Mouse (Mus musculus): ENCODE results near the gene Hoxb5.
A peak's percentile ranks its signal among the peaks of the same experiment; 100 is the strongest.

Hoxb5 gene

DNA sequence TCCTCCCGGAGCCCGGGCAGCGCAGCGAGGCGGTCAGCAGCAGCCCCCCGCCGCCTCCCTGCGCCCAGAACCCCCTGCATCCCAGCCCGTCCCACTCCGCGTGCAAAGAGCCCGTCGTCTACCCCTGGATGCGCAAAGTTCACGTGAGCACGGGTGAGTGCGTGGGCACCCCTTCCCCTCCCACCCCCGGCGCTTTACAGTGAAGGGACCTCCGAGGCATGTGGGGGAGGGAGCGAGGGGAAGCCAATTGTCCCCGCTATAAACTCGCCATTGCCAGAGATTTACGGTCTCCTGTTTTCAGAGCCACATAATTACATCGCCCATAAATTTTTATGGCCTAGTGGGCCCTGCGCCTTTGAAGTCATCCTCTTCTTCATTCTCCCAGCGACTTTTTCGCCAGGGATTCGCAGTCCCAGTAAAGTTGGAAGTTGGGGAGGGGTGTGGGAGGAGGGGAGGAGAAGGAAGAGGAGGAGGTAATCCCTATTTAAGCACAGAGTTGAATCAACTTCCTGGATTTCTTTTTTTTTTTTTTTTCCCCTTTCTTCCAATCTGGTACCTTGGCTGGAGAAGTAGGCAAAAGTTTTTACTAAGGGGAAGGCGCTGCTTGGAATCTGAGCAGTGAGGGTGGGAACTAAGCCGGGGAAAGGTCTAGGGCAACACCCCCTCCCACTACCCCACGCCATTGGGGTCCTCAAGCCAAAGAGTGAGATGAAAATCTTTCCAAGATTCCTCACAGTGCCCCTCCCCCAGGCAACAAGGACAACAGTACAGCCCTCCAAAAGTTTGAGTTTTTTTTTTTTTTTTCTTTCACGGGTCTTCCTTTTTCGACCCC, 16.2 kb downstream of the Hoxb5 start:
- DNase-seq (ENCODE audit: low spot score) = no peak

GRCm38 (mm10) chr11:96319910-96320309, 16.8 kb downstream of the Hoxb5 start:
- peak; percentile 45 for DNase-seq (ENCODE audit: low spot score)

- no peak for DNase-seq (ENCODE audit: low spot score)
These were observed 17.6 kb downstream of the Hoxb5 start for GRCm38 (mm10) chr11:96320688-96321087.

GRCm38 (mm10) chr11:96321846-96322245, 18.7 kb downstream of the Hoxb5 start:
- no peak for DNase-seq (ENCODE audit: low spot score)

- no peak for DNase-seq (ENCODE audit: low spot score)
These were observed 19.6 kb downstream of the Hoxb5 start for GRCm38 (mm10) chr11:96322738-96323137.

DNA sequence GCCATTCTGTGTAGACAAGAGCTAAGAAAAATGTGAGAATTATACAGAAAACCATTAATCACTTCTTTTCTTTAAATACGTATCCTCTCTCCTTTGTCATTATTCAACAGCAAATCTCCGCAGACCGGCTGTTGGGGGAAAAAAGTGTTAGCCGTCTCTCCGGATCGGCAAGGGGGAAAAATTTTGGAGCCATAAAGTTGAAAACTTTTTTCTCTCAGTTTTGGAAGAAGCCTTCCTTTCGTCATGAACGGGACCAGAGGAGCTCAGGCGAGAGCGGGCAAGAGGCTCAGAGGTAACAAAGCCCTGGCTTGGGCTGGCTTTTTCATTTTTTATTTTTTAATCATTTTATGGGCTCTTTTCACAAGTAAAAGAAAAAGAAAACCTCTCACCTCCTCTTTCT, 20.0 kb downstream of the Hoxb5 start, which contains the start of gene Hoxb3:
Hoxb3 (plus strand) TSS at position 173 of the 400 bp plus-strand sequence.
- DNase-seq (ENCODE audit: low spot score) = no peak

DNA sequence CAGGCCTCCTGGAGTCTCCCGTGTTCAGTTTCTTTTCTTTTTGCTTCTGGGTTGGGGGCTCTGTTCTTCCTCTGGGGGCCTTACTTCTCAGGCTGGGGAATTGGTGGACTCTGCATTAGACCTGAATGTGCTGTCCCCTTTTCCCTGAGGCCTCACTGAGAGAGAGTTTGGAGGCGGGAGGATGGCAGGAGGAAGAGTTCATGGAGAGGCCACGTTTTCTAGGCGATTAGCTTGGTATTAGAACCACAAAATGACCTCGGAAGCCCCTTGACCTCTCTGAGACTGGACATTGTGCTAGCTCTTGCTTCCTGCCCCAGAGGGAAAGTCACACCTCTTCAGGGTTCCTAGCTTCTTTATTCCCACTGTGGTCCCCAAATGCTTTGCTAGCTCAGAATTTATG, 21.0 kb downstream of the Hoxb5 start:
- DNase-seq (ENCODE audit: low spot score) = no peak

DNA sequence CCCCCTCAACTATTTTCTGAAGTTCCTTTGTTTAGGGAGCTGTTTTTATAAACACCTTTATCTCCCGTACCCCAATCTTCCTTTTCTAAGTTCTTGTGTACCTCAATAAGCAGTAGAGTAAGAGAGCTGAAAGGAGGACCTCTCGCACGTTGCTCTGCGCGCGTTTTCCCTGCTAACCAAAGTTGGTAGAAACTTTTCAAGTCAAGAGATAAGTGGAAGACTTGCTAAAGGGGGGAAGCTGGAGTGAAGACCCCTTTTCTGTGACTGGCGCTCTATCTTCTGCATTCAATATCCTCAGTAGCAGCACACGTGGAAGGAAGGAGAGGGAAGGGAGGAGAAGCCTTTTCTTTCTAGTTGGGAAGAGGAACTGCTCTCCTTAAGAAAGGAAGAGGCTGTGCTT, 21.8 kb downstream of the Hoxb5 start:
- no peak for DNase-seq (ENCODE audit: low spot score)

GRCm38 (mm10) chr11:96325747-96326212, 22.6 kb downstream of the Hoxb5 start:
- no peak for DNase-seq (ENCODE audit: low spot score)

- DNase-seq (ENCODE audit: low spot score) = no peak
These were observed 23.6 kb downstream of the Hoxb5 start for GRCm38 (mm10) chr11:96326705-96327104.

DNA sequence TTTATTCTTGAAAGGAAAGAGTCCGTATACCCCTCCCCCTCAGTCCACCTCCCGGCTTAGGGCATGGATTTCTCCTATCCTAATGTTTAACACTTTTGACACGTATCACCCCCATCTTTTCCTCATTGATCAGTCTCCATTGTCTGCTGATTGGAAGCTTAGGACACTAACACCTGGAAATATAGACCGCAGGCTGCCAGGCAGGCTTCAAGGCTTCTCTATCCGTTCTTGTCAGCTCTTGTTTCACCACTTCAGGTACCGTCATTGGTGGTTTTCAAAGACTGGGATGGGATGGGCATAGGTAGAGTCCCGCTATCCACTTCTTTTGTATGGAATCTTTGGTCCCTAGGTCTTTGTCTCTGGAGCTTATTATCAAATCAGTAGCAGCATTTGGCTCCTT, 24.0 kb downstream of the Hoxb5 start:
- DNase-seq (ENCODE audit: low spot score) = no peak

- DNase-seq (ENCODE audit: low spot score) = no peak
These were observed 24.6 kb downstream of the Hoxb5 start for GRCm38 (mm10) chr11:96327750-96328149.

- DNase-seq (ENCODE audit: low spot score) = no peak
These were observed 25.5 kb downstream of the Hoxb5 start for GRCm38 (mm10) chr11:96328605-96329004.

GRCm38 (mm10) chr11:96332105-96332504, 29.0 kb downstream of the Hoxb5 start:
- no peak for DNase-seq (ENCODE audit: low spot score)

DNA sequence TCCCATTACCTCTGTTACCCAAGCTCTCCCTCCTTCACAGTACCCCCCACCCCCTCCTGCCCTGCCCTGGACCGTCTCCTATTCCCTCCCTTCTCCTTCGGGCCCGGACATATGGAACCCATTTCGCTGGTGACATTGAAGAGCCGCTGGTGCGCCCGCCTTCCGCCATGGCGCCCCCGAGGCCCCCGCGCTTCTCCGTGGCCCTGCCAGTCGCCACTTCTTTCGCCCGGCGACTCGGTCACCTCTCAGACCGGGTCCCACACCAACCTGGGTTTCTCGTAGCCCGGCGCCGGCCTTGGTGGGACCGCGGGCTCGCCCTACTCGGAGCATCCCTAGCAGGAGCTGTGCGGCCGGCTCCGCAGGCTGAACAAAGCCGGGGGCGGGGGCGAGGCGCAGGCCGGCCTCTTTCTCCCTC, 29.5 kb downstream of the Hoxb5 start:
- DNase-seq (ENCODE audit: low spot score) = no peak

- DNase-seq (ENCODE audit: low spot score) = no peak
These were observed 30.3 kb downstream of the Hoxb5 start for GRCm38 (mm10) chr11:96333241-96334001.

DNA sequence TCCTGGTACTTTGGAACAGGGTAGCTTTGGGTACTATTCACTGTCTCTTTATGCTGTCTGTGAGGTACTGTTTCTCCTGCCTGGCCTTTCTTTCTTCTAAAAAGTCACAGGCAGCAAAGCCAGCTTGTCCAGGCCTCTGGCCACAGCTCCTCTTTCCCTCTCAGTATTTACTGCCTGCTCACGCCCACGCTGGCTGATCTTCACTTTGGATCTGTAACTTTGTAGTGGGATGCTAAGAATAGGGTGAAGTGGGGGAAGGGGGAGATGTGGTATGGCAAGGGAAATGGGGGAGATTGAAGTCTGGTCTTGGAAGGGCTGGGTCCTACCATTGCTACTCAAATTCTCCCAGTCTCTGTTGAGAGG, 30.8 kb downstream of the Hoxb5 start:
- DNase-seq (ENCODE audit: low spot score) = no peak

- no peak for DNase-seq (ENCODE audit: low spot score)
These were observed 31.9 kb downstream of the Hoxb5 start for GRCm38 (mm10) chr11:96334998-96335397.

DNA sequence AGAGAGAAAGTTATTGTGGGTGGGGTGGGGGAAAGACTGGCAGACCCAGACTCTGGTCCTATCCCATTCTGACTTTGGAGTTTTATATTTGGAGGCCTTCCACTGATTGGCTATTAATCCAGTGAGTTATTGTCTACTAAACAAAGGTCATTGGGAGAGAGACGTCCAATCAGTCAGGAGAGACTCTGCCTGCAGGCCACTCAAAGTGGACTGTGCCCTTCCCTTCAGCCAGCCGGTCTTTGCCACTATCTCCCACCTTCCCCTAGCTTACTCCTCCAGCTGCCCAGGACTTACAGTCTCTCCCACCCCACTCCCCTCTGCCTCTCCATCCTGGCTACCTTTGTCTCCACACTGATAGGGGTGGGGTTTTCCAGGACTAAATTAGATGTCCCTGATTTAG, 33.5 kb downstream of the Hoxb5 start:
- no peak for DNase-seq (ENCODE audit: low spot score)

- no peak for DNase-seq (ENCODE audit: low spot score)
These were observed 33.9 kb downstream of the Hoxb5 start for GRCm38 (mm10) chr11:96337026-96337425.

DNA sequence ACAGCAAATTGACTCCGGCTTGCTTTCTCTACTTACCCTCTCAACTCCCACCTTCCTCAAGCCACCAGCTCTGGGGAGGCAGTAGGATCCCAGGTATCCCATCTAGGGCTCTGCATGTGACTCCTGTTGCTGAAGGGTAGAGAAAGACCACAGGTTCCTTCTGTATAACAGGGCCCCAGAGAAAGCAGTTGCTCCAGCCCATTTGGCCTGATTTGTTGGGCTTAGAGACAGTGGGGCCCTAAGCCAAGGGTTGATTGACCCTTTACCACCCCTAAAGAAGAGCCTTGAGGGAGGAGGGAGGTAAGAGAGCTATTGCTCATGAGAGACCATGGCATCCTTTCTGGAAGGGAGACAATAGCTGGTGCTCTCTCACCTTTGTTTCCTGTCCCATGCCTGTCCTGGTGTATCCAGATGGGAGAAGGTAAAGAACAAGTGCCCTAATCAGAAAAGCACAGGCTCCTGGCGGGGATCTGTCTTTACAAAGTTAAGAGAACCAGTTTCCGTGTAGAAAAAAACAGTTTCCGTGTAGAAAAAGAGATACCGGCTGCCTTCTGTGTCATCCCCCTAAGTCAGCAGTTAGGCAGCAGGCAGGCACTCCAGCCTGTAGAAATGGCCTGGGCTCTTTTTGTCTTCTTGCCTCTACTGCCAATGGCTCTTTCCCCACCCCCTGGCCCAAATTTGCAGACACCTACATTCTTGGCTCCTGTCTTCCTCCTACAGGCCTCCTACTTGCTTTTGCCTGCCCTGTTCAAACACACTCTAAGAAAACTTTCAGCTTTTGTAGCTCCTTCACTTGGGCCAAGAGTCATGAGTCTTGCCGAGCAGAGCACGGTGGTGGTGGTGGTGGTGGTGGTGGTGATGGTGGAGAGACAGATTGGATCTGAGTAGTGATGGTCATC, 36.1 kb downstream of the Hoxb5 start:
- DNase-seq (ENCODE audit: low spot score) = no peak

DNA sequence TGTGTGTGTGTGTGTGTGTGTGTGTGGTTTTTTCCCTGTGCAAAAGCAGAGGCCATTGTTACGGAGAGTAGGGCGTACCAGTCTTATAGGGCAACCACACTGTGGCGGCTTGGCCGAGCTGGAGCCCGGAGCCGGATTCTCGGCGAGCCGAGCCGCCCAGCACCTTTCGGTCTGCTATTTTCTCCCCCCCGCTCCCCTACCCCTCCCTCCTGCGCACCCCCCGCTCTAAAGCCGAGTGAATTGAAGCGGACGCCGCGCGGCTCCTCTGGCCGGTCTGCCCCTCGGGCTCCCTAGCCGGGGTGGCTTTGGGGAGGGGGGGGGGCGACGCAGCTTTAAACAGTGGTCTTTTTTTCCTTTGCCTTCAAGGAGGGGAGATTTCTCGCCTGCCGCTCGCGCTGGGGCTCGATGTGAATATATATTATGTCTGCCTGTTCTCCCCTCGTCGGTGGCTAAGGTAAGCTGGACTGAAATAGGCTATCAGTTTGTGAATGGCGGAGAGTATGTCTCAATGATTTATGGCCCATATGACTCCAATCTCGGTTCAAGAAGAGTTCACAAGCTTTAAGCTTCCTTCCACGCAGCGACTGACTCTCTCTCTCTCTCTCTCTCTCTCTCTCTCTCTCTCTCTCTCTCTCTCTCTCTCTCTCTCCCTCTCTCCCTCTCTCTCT, 37.7 kb downstream of the Hoxb5 start:
- no peak for DNase-seq (ENCODE audit: low spot score)

All from testis, postnatal 14 days (tissue).